Mouse (Mus musculus): ENCODE measurements around the gene E130208F15Rik. TPM values are rescaled to one million over a fixed set of nuclear protein-coding genes. Genes with fewer than 3 reads are reported as not detected.

E130208F15Rik gene
- total RNA-seq, 2 experiments from 2014 or later, result 0.30 to 0.43 TPM

- no peak for DNase-seq (ENCODE audit: low spot score in 2 of 2)
Observed at GRCm38 (mm10) chr7:30332622-30333259, 11.2 kb downstream of the E130208F15Rik start.

GRCm38 (mm10) chr7:30333436-30333835 is 11.9 kb downstream of the E130208F15Rik start:
- DNase-seq (ENCODE audit: low spot score in 2 of 2), result peak in 1 of 2 experiments; percentile 73

GRCm38 (mm10) chr7:30334563-30334962 is 13.0 kb downstream of the E130208F15Rik start:
- DNase-seq (ENCODE audit: low spot score in 2 of 2), result no peak

- peak in 1 of 2 experiments; percentile 63 for DNase-seq (ENCODE audit: low spot score in 2 of 2)
Observed at GRCm38 (mm10) chr7:30335688-30336087, 14.1 kb downstream of the E130208F15Rik start.

- peak; percentile 84 to 93 for DNase-seq (ENCODE audit: low spot score in 2 of 2)
Observed at GRCm38 (mm10) chr7:30336384-30336783, 14.8 kb downstream of the E130208F15Rik start.

GRCm38 (mm10) chr7:30339432-30340109 is 18.0 kb downstream of the E130208F15Rik start:
- DNase-seq (ENCODE audit: low spot score in 2 of 2), result peak in 1 of 2 experiments; percentile 59

- DNase-seq (ENCODE audit: low spot score in 2 of 2), result no peak
Observed at GRCm38 (mm10) chr7:30346635-30347379, 25.3 kb downstream of the E130208F15Rik start.

GRCm38 (mm10) chr7:30347828-30348227 is 26.3 kb downstream of the E130208F15Rik start:
- DNase-seq (ENCODE audit: low spot score in 2 of 2), result peak; percentile 70 to 84

GRCm38 (mm10) chr7:30353279-30353822 is 31.8 kb downstream of the E130208F15Rik start:
- DNase-seq (ENCODE audit: low spot score in 2 of 2), result peak; percentile 58 to 87

GRCm38 (mm10) chr7:30354059-30354458 is 32.5 kb downstream of the E130208F15Rik start:
- DNase-seq (ENCODE audit: low spot score in 2 of 2), result no peak

- DNase-seq (ENCODE audit: low spot score in 2 of 2), result no peak
Observed at GRCm38 (mm10) chr7:30358378-30359186, 37.0 kb downstream of the E130208F15Rik start.

GRCm38 (mm10) chr7:30359276-30359865 is 37.8 kb downstream of the E130208F15Rik start:
- DNase-seq (ENCODE audit: low spot score in 2 of 2), result no peak

GRCm38 (mm10) chr7:30360028-30360427 is 38.5 kb downstream of the E130208F15Rik start:
- DNase-seq (ENCODE audit: low spot score in 2 of 2), result no peak

- DNase-seq (ENCODE audit: low spot score in 2 of 2), result peak in 1 of 2 experiments; percentile 80
Observed at GRCm38 (mm10) chr7:30362652-30363343, 41.3 kb downstream of the E130208F15Rik start, which contains the start of gene Lrfn3. Gene Lrfn3 (minus strand): TSS chr7:30362772.

- DNase-seq (ENCODE audit: low spot score in 2 of 2), result no peak
Observed at GRCm38 (mm10) chr7:30363344-30363738, 41.8 kb downstream of the E130208F15Rik start.

- no peak for DNase-seq (ENCODE audit: low spot score in 2 of 2)
Observed at GRCm38 (mm10) chr7:30367466-30367865, 45.9 kb downstream of the E130208F15Rik start.
